Mouse (Mus musculus) bone marrow, adult 2 months (tissue): Measurements from ENCODE around the gene Depdc5. TPM values are rescaled to one million over a fixed set of nuclear protein-coding genes. Genes with fewer than 3 reads are reported as not detected.
"Not testable (repeated sequence)": the region's sequence is repeated elsewhere in the genome, so short reads cannot be mapped to it uniquely, and the experiment has no call there.

Experiments
- H3K27ac ChIP-seq: fragments of 200-500 bp; 2 replicates; pipeline ENCODE4 v1.5.1; 2012; ENCODE audit warnings: low read depth, mild to moderate bottlenecking, control low read depth, inconsistent platforms, low read length; ENCODE audit not compliant: control insufficient read depth, poor library complexity, insufficient read depth
- H3K4me1 ChIP-seq: fragments of 200-500 bp; 2 replicates; pipeline ENCODE4 v1.6.1; 2011; ENCODE audit warnings: low read length; ENCODE audit not compliant: control insufficient read depth, insufficient read depth
- H3K4me3 ChIP-seq: fragments of 200-500 bp; replicated peaks from 2 replicates; pipeline ENCODE3; 2011; ENCODE audit warnings: mild to moderate bottlenecking, low read depth, low read length, control low read depth; ENCODE audit not compliant: control insufficient read depth
- CTCF ChIP-seq: fragments of 200-500 bp; IDR thresholded peaks from 2 replicates; pipeline ENCODE4 v1.5.1; 2011; ENCODE audit warnings: low read length, control low read depth; ENCODE audit not compliant: control insufficient read depth, insufficient read depth
- POLR2A ChIP-seq: fragments of 200-500 bp; IDR thresholded peaks from 2 replicates; pipeline ENCODE4 v1.6.1; 2011; ENCODE audit warnings: low read depth, mild to moderate bottlenecking, control low read depth, low read length, borderline replicate concordance; ENCODE audit not compliant: control insufficient read depth
- WGBS: fragments of 180-500 bp; shearing (Covaris S2); methylation state at CpG from one replicate; pipeline ENCODE4 v1.1.7; 2018; 5-methylcytosine and 5-hydroxymethylcytosine counted together
- polyA plus RNA-seq: library from polyadenylated mRNA; stranded (reverse); fragments of >200 nt; gene quantifications from 2 replicates; pipeline ENCODE4 v1.2.4, GENCODE M21; 2011; ENCODE audit warnings: low replicate concordance; ENCODE audit not compliant: missing spikeins, insufficient read depth, insufficient read length

Gene Depdc5
- polyA plus RNA-seq, 1 experiment = 26.8 TPM

DNA sequence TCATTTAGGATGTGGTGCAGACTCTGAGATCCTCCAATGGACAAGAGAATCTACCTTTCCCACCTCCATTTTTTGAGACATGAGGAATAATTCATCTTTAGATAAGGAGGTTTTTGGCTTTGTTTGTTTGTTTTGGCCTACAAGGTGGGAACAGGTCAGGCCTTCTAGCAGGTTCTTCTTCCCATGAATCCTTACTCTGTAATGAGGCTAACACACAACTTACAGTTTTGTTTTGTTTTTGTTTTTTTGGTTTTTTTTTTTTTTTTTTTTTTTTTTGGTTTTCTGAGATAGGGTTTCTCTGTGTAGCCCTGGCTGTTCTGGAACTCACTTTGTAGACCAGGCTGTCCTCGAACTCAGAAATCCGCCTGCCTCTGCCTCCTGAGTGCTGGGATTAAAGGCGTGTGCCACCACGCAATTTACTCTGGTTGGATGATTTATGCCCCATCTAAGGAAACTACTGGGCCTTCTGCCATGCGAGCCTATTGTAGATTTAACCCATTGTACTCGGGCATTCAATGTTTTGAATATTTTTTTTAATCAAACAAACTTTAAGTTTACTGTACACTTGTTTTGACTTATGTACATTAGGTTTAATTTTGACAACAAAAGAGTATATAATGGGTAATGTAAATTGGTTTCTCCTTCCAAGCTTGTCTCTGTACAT is 900 bp upstream of the Depdc5 start:
- Histone ChIP-seq H3K4me1 (no peaks in the 10 kb centered on the region; the same call in 1 of the 2 replicates), H3K4me3 (no peak overlapping the region), H3K27ac (no peak overlapping the region)
- TF ChIP-seq CTCF (no peak), POLR2A (no peak)
- WGBS = 43% methylated on average over 6 of the region's 6 CpGs

DNA sequence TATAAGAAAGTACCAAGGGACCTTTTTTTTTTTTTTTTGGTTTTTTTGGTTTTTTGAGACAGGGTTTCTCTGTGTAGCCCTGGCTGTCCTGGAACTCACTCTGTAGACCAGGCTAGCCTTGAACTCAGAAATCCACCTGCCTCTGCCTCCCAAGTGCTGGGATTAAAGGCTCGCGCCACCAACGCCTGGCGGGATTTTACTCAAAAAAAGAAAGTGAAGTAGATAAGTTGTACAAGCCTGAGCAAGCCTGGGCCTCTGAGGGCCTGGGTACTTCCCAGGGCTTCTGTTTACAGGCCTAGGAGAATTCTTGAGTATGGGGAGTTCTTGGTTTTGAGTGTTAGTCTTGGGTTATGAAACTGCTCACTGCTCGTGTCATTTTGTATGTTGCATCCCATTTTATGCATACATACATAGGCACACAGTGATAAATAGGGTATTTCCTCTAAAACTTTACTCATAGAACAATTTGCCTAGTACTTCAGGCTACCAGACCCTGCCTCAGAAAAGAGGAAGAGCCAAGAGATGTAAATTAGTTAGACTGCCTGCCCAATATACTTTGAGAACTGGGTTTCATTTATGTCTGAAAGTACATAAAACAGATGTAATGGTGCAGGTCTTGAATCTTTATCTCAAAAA is 6.0 kb downstream of the Depdc5 start:
- TF ChIP-seq POLR2A = no peak
- no peak for TF ChIP-seq CTCF
- WGBS = 94% methylated on average over 5 of the region's 5 CpGs
- Histone ChIP-seq H3K27ac (no peak overlapping the region), H3K4me3 (no peak overlapping the region), H3K4me1 (no peaks in the 10 kb centered on the region)

DNA sequence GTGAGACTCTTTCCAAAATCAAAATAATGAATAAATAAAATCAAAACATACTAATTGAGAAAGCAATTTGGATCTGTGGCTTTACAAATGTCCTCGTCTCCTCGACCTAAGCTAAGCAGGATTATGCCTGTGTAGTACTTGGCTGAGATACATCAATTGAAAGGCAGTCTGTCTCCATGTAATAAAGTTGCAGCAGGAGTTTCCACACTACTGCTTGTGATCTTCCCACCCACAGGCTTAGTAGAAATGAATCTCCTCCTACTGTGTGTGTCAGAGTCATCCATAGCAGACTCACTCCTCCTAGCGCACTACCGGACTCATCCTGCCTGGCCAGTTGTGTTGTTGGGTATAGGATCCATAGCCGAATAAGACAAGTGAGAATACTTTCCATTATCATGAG is 8.8 kb downstream of the Depdc5 start:
- Histone ChIP-seq H3K4me1 (no peaks in the 10 kb centered on the region), H3K4me3 (no peak overlapping the region), H3K27ac (no peak overlapping the region)
- no peak for TF ChIP-seq CTCF
- no peak for TF ChIP-seq POLR2A
- WGBS = 94% methylated on average over 5 of the region's 5 CpGs

DNA sequence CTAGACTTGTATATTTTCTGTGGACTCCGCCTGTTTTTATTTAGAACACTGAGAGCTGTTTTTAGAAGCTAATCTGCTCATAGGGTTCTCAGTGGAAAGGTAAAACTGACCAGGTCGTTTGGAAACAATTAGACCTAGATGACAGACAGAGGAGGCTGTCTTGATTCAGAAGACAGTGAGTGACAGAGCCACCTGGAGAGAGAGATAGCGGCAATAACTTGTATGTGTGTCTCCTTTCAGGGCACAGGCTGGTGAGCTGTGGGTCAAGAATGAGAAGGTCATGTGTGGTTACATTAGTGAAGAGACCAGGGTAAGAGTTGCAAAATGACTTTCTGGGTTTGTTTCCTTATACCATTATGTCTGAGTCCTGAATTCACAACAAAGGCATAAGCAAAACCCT is 23.2 kb downstream of the Depdc5 start:
- no peak overlapping the region for H3K27ac ChIP-seq
- no peaks in the 10 kb centered on the region for H3K4me1 ChIP-seq
- WGBS = 72% methylated on average over 3 of the region's 3 CpGs
- H3K4me3 ChIP-seq = no peak overlapping the region
- no peak for TF ChIP-seq POLR2A
- TF ChIP-seq CTCF = no peak

DNA sequence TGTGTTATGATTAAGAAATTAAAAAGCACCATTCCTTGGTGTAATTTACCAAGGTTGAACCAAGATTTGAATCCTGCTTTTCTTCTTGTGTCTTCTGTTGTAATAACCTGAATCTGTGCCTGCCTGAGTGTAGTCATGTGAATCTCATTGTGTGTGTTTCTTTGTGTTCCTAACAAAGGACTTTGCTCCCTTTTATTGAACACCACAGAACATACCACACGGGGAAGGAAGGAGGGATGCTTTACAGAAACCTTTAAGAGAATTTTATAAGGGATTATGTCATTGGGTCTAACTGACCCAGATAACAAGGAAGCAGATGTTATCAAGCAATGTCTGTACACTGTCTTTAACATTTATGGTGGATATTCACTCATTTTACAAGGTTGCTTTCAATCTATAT is 44.0 kb downstream of the Depdc5 start:
- Histone ChIP-seq H3K4me3 (no peak overlapping the region), H3K27ac (no peak overlapping the region), H3K4me1 (no peaks in the 10 kb centered on the region)
- TF ChIP-seq CTCF (no peak), POLR2A (no peak)
- 82% methylated on average over 1 of the region's 1 CpGs for WGBS

DNA sequence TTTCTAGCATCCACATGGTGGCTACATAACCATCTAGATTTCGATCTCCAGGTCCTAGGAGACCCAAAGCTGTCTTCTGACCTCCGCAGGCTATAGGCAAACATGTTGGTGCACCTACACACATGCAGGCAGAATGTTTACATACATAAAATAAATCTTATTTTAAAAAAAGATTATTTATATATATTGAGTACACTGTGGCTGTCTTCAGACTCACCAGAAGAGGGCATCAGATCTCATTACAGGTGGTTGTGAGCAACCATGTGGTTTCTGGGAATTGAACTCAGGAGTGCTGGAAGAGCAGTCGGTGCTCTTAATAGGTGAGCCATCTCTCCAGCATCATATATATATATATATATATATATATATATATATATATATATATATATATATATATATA is 50.6 kb downstream of the Depdc5 start:
- no peaks in the 10 kb centered on the region for H3K4me1 ChIP-seq
- H3K27ac ChIP-seq = no peak overlapping the region
- WGBS = 73% methylated on average over 3 of the region's 3 CpGs
- H3K4me3 ChIP-seq = no peak overlapping the region
- no peak for TF ChIP-seq CTCF
- TF ChIP-seq POLR2A = no peak

DNA sequence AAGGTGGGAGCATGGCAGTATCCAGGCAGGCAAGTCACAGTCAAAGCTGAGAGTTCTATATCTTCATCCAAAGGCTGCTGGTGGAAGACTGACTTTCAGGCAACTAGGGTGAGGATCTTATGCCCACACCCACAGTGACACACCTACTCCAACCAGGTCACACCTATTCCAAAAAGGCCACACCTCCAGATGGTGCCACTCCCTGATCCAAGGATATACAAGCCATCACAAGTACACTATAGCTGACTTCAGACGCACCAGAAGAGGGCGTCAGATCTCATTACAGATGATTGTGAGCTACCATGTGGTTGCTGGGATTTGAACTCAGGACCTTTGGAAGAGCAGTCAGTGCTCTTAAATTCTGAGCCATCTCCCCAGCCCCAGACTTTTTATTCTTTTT is 55.8 kb downstream of the Depdc5 start:
- H3K4me1 ChIP-seq, H3K27ac ChIP-seq, H3K4me3 ChIP-seq: not testable (repeated sequence)
- WGBS = 87% methylated on average over 2 of the region's 2 CpGs

DNA sequence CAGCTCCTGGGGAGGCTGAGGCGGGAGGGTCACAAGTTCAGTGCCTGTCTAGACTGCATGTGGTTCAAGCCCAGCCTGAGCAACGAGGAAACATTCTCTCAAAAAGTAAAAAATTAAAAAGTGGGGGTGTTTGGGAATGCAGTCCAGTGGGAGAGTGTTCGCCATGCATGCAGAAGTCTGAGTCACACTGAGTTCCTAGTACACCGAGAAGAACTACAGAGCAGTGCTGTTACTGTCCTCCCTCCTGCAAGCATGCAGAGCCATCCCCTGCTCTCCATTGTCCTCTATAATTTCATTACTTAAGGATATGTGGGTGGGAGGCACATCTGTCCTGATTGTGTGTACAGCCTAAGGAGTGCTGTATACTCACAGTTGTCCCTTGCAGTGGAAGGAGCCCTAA is 59.4 kb downstream of the Depdc5 start:
- no peaks in the 10 kb centered on the region for H3K4me1 ChIP-seq
- no peak overlapping the region for H3K27ac ChIP-seq
- 85% methylated on average over 4 of the region's 4 CpGs for WGBS
- TF ChIP-seq POLR2A = no peak
- no peak for TF ChIP-seq CTCF
- H3K4me3 ChIP-seq = no peak overlapping the region

DNA sequence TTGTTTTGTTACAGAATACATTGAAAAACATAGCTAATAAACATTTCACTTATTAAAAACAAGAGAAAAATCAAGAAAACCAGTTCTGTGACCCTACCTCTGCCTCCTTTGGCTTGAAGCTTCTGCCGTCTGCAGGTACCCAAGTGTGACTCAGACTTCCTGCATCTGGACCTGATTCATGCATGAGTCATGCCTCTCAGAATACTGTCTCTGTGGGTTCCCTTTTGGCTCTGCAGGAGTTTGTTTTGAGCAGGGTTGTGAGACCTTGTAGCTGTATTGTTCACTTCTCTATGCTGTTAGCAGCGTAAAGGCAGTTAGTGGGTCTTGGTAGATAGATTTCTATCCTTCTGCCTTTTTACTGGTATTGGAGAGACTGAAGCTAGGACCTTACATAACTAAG is 67.3 kb downstream of the Depdc5 start:
- no peak for TF ChIP-seq CTCF
- no peak for TF ChIP-seq POLR2A
- H3K27ac ChIP-seq = no peak overlapping the region
- 45% methylated on average over 2 of the region's 2 CpGs for WGBS
- no peaks in the 10 kb centered on the region for H3K4me1 ChIP-seq
- H3K4me3 ChIP-seq = no peak overlapping the region
